Mouse (Mus musculus) adrenal gland, adult 10 weeks (tissue): ENCODE data around the gene Pigl. TPM values are rescaled to one million over a fixed set of nuclear protein-coding genes. Genes with fewer than 3 reads are reported as not detected.

Experiments used
- polyA plus RNA-seq: library from polyadenylated mRNA; stranded (reverse); fragments of 350-450 nt; fragmentation: Illumina TruSeq; extraction: RNeasy Lipid Tissue Mini Kit (QIAGEN cat#74804); gene quantifications from one replicate; pipeline ENCODE4 v1.2.3, GENCODE M21; 2014; ENCODE audit warnings: low read depth, low replicate concordance

Pigl gene
- 5.2 TPM for polyA plus RNA-seq

GRCm38 (mm10) chr11:62458276-62458724 is at the start of gene Pigl, which contains the start of gene Ncor1:
Pigl (plus strand) TSS chr11:62458460.
Ncor1 (minus strand) TSS chr11:62458541.

GRCm38 (mm10) chr11:62539089-62539890 is 81.0 kb downstream of the Pigl start, which contains the start of gene Cenpv:
Cenpv (minus strand) TSS chr11:62539261.

GRCm38 (mm10) chr11:62550727-62551225 is 92.5 kb downstream of the Pigl start, which contains the start of gene Ubb:
Ubb (plus strand) TSS chr11:62551171.

Other genes with a start within 250 kb of the Pigl start
- 0.41 TPM for gene Adora2b, start 209.5 kb upstream of the Pigl start, polyA plus RNA-seq
- 3.2 TPM for gene Zswim7, start 177.1 kb upstream of the Pigl start, polyA plus RNA-seq
- 80.1 TPM for gene Ttc19, start 177.0 kb upstream of the Pigl start, polyA plus RNA-seq
- 269 TPM for gene Ncor1, start 81 bp downstream of the Pigl start, polyA plus RNA-seq
- gene Cenpv, start 80.8 kb downstream of the Pigl start, polyA plus RNA-seq, result 24.9 TPM
- gene Ubb, start 92.7 kb downstream of the Pigl start, polyA plus RNA-seq, result 52.3 TPM
- not detected for gene Trpv2, start 116.0 kb downstream of the Pigl start, polyA plus RNA-seq
- 42.9 TPM for gene Lrrc75a, start 190.1 kb downstream of the Pigl start, polyA plus RNA-seq
- 34.5 TPM for gene Mmgt2, start 190.2 kb downstream of the Pigl start, polyA plus RNA-seq